Mouse (Mus musculus) hematopoietic stem cell, adult 5-6 weeks (primary cell): ENCODE data around the gene Specc1. TPM values are rescaled to one million over a fixed set of nuclear protein-coding genes. Genes with fewer than 3 reads are reported as not detected.

Source experiments
- ATAC-seq, 2 experiments: fragments of 125-278 bp in 1 of 2; replicated peaks in 1 of 2; 2 replicates each; pipeline ENCODE4 v1.8.0; 2016 to 2017; ENCODE audit warnings: inconsistent platforms in 2 of 2, mild to moderate bottlenecking in 2 of 2, moderate number of reproducible peaks in 2 of 2, low read depth in 1 of 2, moderate TSS enrichment in 1 of 2; ENCODE audit not compliant: low FRiP score in 2 of 2, poor library complexity in 2 of 2, severe bottlenecking in 2 of 2, insufficient read depth in 1 of 2, low TSS enrichment in 1 of 2
- total RNA-seq: library from RNA; stranded (forward); fragments of 172-1452, 232-1000 nt; gene quantifications from 2 replicates; pipeline ENCODE4 v1.2.3, GENCODE M21; 2017

Specc1 gene
- total RNA-seq, 1 experiment from 2014 or later: 25.6 TPM

GRCm38 (mm10) chr11:62024952-62025351 is 68.4 kb downstream of the Specc1 start:
- ATAC-seq: no peak

- no peak for ATAC-seq
These were observed 69.2 kb downstream of the Specc1 start for GRCm38 (mm10) chr11:62025770-62026169.

- no peak for ATAC-seq
These were observed 69.8 kb downstream of the Specc1 start for GRCm38 (mm10) chr11:62026345-62026815.

GRCm38 (mm10) chr11:62027271-62027670 is 70.7 kb downstream of the Specc1 start:
- ATAC-seq: no peak

- ATAC-seq: 0 out of 4 replicates have a peak, but pooled peaks have one; percentile 17 to 42
These were observed 71.1 kb downstream of the Specc1 start for GRCm38 (mm10) chr11:62027705-62028104.

- no peak for ATAC-seq
These were observed 72.6 kb downstream of the Specc1 start for GRCm38 (mm10) chr11:62029171-62029570.

- no peak for ATAC-seq
These were observed 78.0 kb downstream of the Specc1 start for GRCm38 (mm10) chr11:62034564-62034963.

- ATAC-seq: no peak
These were observed 78.7 kb downstream of the Specc1 start for GRCm38 (mm10) chr11:62035220-62035619.

GRCm38 (mm10) chr11:62040122-62040521 is 83.6 kb downstream of the Specc1 start:
- ATAC-seq: no peak

- ATAC-seq: peak in 1 of 2 experiments; percentile 26; a peak in 1 of 4 replicates
These were observed 88.1 kb downstream of the Specc1 start for GRCm38 (mm10) chr11:62044627-62045026.

- no peak for ATAC-seq
These were observed 89.4 kb downstream of the Specc1 start for GRCm38 (mm10) chr11:62045964-62046363.

GRCm38 (mm10) chr11:62047817-62048640 is 91.5 kb downstream of the Specc1 start:
- peak; percentile 69 to 71; a peak in 3 of 4 replicates for ATAC-seq

GRCm38 (mm10) chr11:62049170-62049569 is 92.6 kb downstream of the Specc1 start:
- ATAC-seq: peak; percentile 32 to 43; a peak in 2 of 4 replicates

- ATAC-seq: no peak
These were observed 94.1 kb downstream of the Specc1 start for GRCm38 (mm10) chr11:62050356-62051330.

GRCm38 (mm10) chr11:62051487-62051886 is 94.9 kb downstream of the Specc1 start:
- no peak for ATAC-seq

GRCm38 (mm10) chr11:62053928-62054327 is 97.4 kb downstream of the Specc1 start:
- ATAC-seq: no peak

- no peak; a peak in 1 of 4 replicates for ATAC-seq
These were observed 108.0 kb downstream of the Specc1 start for GRCm38 (mm10) chr11:62064565-62064964.

GRCm38 (mm10) chr11:62065655-62066054 is 109.1 kb downstream of the Specc1 start:
- ATAC-seq: 0 out of 4 replicates have a peak, but pooled peaks of 1 of the 2 experiments have one; percentile 12
